Mouse (Mus musculus) fat pad, adult 2 months (tissue): ENCODE measurements around the gene Chek2.
"Not testable (repeated sequence)": the region's sequence is repeated elsewhere in the genome, so short reads cannot be mapped to it uniquely, and the experiment has no call there.

Experiments used
- DNase-seq: peaks from one replicate; pipeline ENCODE4 v3.0.0-alpha.2; 2011; ENCODE audit warnings: low read depth, low spot score; ENCODE audit errors: extremely low read depth

Chek2 gene

GRCm38 (mm10) chr5:110839038-110839677 is 621 bp upstream of the Chek2 start:
- DNase-seq, result no peak

GRCm38 (mm10) chr5:110840465-110840864 is 686 bp downstream of the Chek2 start:
- DNase-seq, result no peak

GRCm38 (mm10) chr5:110841046-110841862 is 1.5 kb downstream of the Chek2 start:
- DNase-seq, result no peak

GRCm38 (mm10) chr5:110852990-110853389 is 13.2 kb downstream of the Chek2 start:
- no peak for DNase-seq

GRCm38 (mm10) chr5:110857091-110857490 is 17.3 kb downstream of the Chek2 start:
- DNase-seq, result no peak

GRCm38 (mm10) chr5:110859013-110859650 is 19.4 kb downstream of the Chek2 start:
- DNase-seq, result no peak

- DNase-seq, result no peak
These were observed 20.7 kb downstream of the Chek2 start for GRCm38 (mm10) chr5:110860445-110860844.

GRCm38 (mm10) chr5:110868460-110868859 is 28.7 kb downstream of the Chek2 start:
- no peak for DNase-seq

- DNase-seq, result no peak
These were observed 29.5 kb downstream of the Chek2 start for GRCm38 (mm10) chr5:110869242-110869669.

GRCm38 (mm10) chr5:110873160-110873559 is 33.4 kb downstream of the Chek2 start:
- no peak for DNase-seq

GRCm38 (mm10) chr5:110874711-110875110 is 34.9 kb downstream of the Chek2 start:
- no peak for DNase-seq

- no peak for DNase-seq
These were observed 35.5 kb downstream of the Chek2 start for GRCm38 (mm10) chr5:110875286-110875685.

GRCm38 (mm10) chr5:110877666-110878505 is 38.1 kb downstream of the Chek2 start:
- no peak for DNase-seq

GRCm38 (mm10) chr5:110878526-110878925 is 38.7 kb downstream of the Chek2 start:
- not testable (repeated sequence) for DNase-seq

GRCm38 (mm10) chr5:110879042-110879441 is 39.3 kb downstream of the Chek2 start:
- DNase-seq, result no peak

- DNase-seq, result no peak
These were observed 40.0 kb downstream of the Chek2 start, which contains the start of gene Ttc28 for GRCm38 (mm10) chr5:110879584-110880374. Ttc28 (plus strand) TSS chr5:110879803.

- DNase-seq, result no peak
These were observed 48.8 kb downstream of the Chek2 start for GRCm38 (mm10) chr5:110888596-110888995.

GRCm38 (mm10) chr5:110889945-110890344 is 50.2 kb downstream of the Chek2 start:
- DNase-seq, result no peak

GRCm38 (mm10) chr5:110890561-110890960 is 50.8 kb downstream of the Chek2 start:
- no peak for DNase-seq
